Mouse (Mus musculus): ENCODE measurements at regions not wholly inside any gene's neighbourhood (a gene's known extent, or its start where the extent isn't known, plus 50 kb on each side); places are given as distances from the start of the nearest gene placed in this dataset.

GRCm38 (mm10) chr3:144019293-144019692 lies 185.7 kb downstream of the Lmo4 start:
- Histone ChIP-seq H3K9me3 (replicated peaks; ENCODE audit: low read length) (no peaks in the 10 kb centered on the region), H3K4me2 (ENCODE audit: low read length) (no peak overlapping the region), H3K27me3 (ENCODE audit: insufficient read depth, low read length) (no peaks in the 10 kb centered on the region), H3K27ac (no peak overlapping the region), H3K9ac (ENCODE audit: low read depth, low read length) (no peak overlapping the region), H3K36me3 (ENCODE audit: insufficient read depth, low read length) (no peaks in the 10 kb centered on the region), H3K4me1 (replicated peaks; ENCODE audit: insufficient read depth, low read length) (no peaks in the 10 kb centered on the region), H3K4me3 (replicated peaks; ENCODE audit: low read depth, low read length) (no peak overlapping the region)
- no peak for TF ChIP-seq CTCF (IDR thresholded peaks at IDR 0.05; ENCODE audit: low read depth)
- DNase-seq (ENCODE audit: low spot score): no peak
- no peak for ATAC-seq (replicated peaks; ENCODE audit: low FRiP score, low read depth)
- 73% methylated on average over 2 of the region's 2 CpGs for WGBS

- DNase-seq (ENCODE audit: low spot score) (no peak), ATAC-seq (replicated peaks; ENCODE audit: low FRiP score, low read depth) (no peak)
- no peak overlapping the region for H3K27ac ChIP-seq
- no peaks in the 10 kb centered on the region for H3K36me3 ChIP-seq (ENCODE audit: insufficient read depth, low read length)
- H3K4me3 ChIP-seq (replicated peaks; ENCODE audit: low read depth, low read length): no peak overlapping the region
- no peaks in the 10 kb centered on the region for H3K9me3 ChIP-seq (replicated peaks; ENCODE audit: low read length)
- 65% methylated on average over 4 of the region's 4 CpGs for WGBS
- H3K27me3 ChIP-seq (ENCODE audit: insufficient read depth, low read length): no peaks in the 10 kb centered on the region
- H3K9ac ChIP-seq (ENCODE audit: low read depth, low read length): no peak overlapping the region
- TF ChIP-seq CTCF (IDR thresholded peaks at IDR 0.05; ENCODE audit: low read depth): no peak
- H3K4me2 ChIP-seq (ENCODE audit: low read length): no peak overlapping the region
- H3K4me1 ChIP-seq (replicated peaks; ENCODE audit: insufficient read depth, low read length): no peaks in the 10 kb centered on the region
Observed at GRCm38 (mm10) chr3:144018559-144018958, 186.5 kb downstream of the Lmo4 start.

GRCm38 (mm10) chr3:144015236-144015635 lies 189.8 kb downstream of the Lmo4 start:
- Histone ChIP-seq H3K4me1 (replicated peaks; ENCODE audit: insufficient read depth, low read length) (peaks cover 11% of the 10 kb centered on the region), H3K9ac (ENCODE audit: low read depth, low read length) (no peak overlapping the region), H3K9me3 (replicated peaks; ENCODE audit: low read length) (no peaks in the 10 kb centered on the region), H3K4me2 (ENCODE audit: low read length) (no peak overlapping the region), H3K27ac (no peak overlapping the region), H3K4me3 (replicated peaks; ENCODE audit: low read depth, low read length) (no peak overlapping the region), H3K27me3 (ENCODE audit: insufficient read depth, low read length) (no peaks in the 10 kb centered on the region), H3K36me3 (ENCODE audit: insufficient read depth, low read length) (no peaks in the 10 kb centered on the region)
- no peak for ATAC-seq (replicated peaks; ENCODE audit: low FRiP score, low read depth)
- WGBS: 81% methylated on average over 3 of the region's 3 CpGs
- no peak for DNase-seq (ENCODE audit: low spot score)
- no peak for TF ChIP-seq CTCF (IDR thresholded peaks at IDR 0.05; ENCODE audit: low read depth)

- 64% methylated on average over 8 of the region's 8 CpGs for WGBS
- ATAC-seq (replicated peaks; ENCODE audit: low FRiP score, low read depth) (no peak), DNase-seq (ENCODE audit: low spot score) (no peak)
Observed at GRCm38 (mm10) chr3:144013481-144014125, 191.4 kb downstream of the Lmo4 start.

GRCm38 (mm10) chr3:144012820-144013219 lies 192.2 kb downstream of the Lmo4 start:
- no peak overlapping the region for H3K4me3 ChIP-seq (replicated peaks; ENCODE audit: low read depth, low read length)
- no peak overlapping the region for H3K27ac ChIP-seq
- no peaks in the 10 kb centered on the region for H3K27me3 ChIP-seq (ENCODE audit: insufficient read depth, low read length)
- ATAC-seq (replicated peaks; ENCODE audit: low FRiP score, low read depth) (no peak), DNase-seq (ENCODE audit: low spot score) (no peak)
- TF ChIP-seq CTCF (IDR thresholded peaks at IDR 0.05; ENCODE audit: low read depth): no peak
- no peak overlapping the region for H3K4me2 ChIP-seq (ENCODE audit: low read length)
- no peaks in the 10 kb centered on the region for H3K36me3 ChIP-seq (ENCODE audit: insufficient read depth, low read length)
- H3K9ac ChIP-seq (ENCODE audit: low read depth, low read length): no peak overlapping the region
- WGBS: 52% methylated on average over 6 of the region's 6 CpGs
- H3K4me1 ChIP-seq (replicated peaks; ENCODE audit: insufficient read depth, low read length): peaks cover 11% of the 10 kb centered on the region
- no peaks in the 10 kb centered on the region for H3K9me3 ChIP-seq (replicated peaks; ENCODE audit: low read length)

More at GRCm38 (mm10) chr3:144013481-144014125, 191.4 kb downstream of the Lmo4 start:
- Histone ChIP-seq H3K27ac (no peak overlapping the region), H3K4me2 (ENCODE audit: low read length) (no peak overlapping the region), H3K9ac (ENCODE audit: low read depth, low read length) (no peak overlapping the region), H3K27me3 (ENCODE audit: insufficient read depth, low read length) (no peaks in the 10 kb centered on the region), H3K4me1 (replicated peaks; ENCODE audit: insufficient read depth, low read length) (peaks cover 11% of the 10 kb centered on the region), H3K36me3 (ENCODE audit: insufficient read depth, low read length) (no peaks in the 10 kb centered on the region), H3K4me3 (replicated peaks; ENCODE audit: low read depth, low read length) (no peak overlapping the region), H3K9me3 (replicated peaks; ENCODE audit: low read length) (no peaks in the 10 kb centered on the region)
- TF ChIP-seq CTCF (IDR thresholded peaks at IDR 0.05; ENCODE audit: low read depth): no peak

- WGBS: 28% methylated on average over 3 of the region's 3 CpGs
- H3K36me3 ChIP-seq (ENCODE audit: insufficient read depth, low read length): no peaks in the 10 kb centered on the region
- no peaks in the 10 kb centered on the region for H3K9me3 ChIP-seq (replicated peaks; ENCODE audit: low read length)
- no peak for TF ChIP-seq CTCF (IDR thresholded peaks at IDR 0.05; ENCODE audit: low read depth)
- ATAC-seq (replicated peaks; ENCODE audit: low FRiP score, low read depth): 0 out of 2 replicates have a peak, but pooled peaks have one; percentile 17
- H3K9ac ChIP-seq (ENCODE audit: low read depth, low read length): no peak overlapping the region
- H3K27ac ChIP-seq: no peak overlapping the region
- no peak overlapping the region for H3K4me3 ChIP-seq (replicated peaks; ENCODE audit: low read depth, low read length)
- peak; percentile 21 for DNase-seq (ENCODE audit: low spot score)
- H3K4me1 ChIP-seq (replicated peaks; ENCODE audit: insufficient read depth, low read length): peaks cover 11% of the 10 kb centered on the region
- H3K4me2 ChIP-seq (ENCODE audit: low read length): no peak overlapping the region
- no peaks in the 10 kb centered on the region for H3K27me3 ChIP-seq (ENCODE audit: insufficient read depth, low read length)
Observed at GRCm38 (mm10) chr3:144012173-144012572, 192.8 kb downstream of the Lmo4 start.
